Comparison of ENCODE assay signal across 8 mouse cellular contexts in the genomic region with DNA sequence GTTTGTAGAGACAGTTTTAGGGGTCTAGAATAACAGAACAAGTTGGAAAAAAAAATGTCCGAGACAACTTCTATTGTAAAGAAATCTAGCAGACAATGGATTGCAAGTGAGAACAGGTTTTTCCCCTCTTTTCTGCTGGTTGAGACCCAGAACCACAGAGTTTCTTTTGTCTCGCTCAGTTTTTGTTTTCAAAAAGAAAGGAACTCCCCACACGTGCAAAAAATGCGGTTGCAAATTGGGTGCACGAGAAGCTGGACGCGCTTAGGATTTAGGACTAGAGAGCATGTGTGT. TPM values are rescaled to one million over a fixed set of nuclear protein-coding genes. Genes with fewer than 3 reads are reported as not detected.
DNase-seq lines count a peak whose midpoint lies in the region; ATAC-seq and TF ChIP-seq lines count a peak whose summit lies in the region.

No protein-coding gene starts in this region.

- H3K27me3 ChIP-seq in heart, embryonic 14.5 days (ENCODE audit: control insufficient read depth, insufficient read depth, low read length): no peaks in the 10 kb centered on the region
- H3K27me3 ChIP-seq in forebrain, embryonic 15.5 days: no peaks in the 10 kb centered on the region
- no peaks in the 10 kb centered on the region for H3K27me3 ChIP-seq in liver, postnatal 0 days (ENCODE audit: insufficient read depth, low read length)

- no peak for TF ChIP-seq EP300 in liver, postnatal 0 days (IDR thresholded peaks at IDR 0.05; ENCODE audit: low read depth)

- H3K36me3 ChIP-seq in heart, embryonic 14.5 days (ENCODE audit: control insufficient read depth, insufficient read depth, low read length): peaks cover 34% of the 10 kb centered on the region
- H3K36me3 ChIP-seq in forebrain, embryonic 15.5 days: peaks cover 25% of the 10 kb centered on the region
- peaks cover 29% of the 10 kb centered on the region for H3K36me3 ChIP-seq in liver, postnatal 0 days (replicated peaks; ENCODE audit: insufficient read depth, low read length)

- WGBS in heart, embryonic 14.5 days: under 1% methylated on average over 7 of the region's 7 CpGs
- under 1% methylated on average over 7 of the region's 7 CpGs for WGBS in forebrain, embryonic 15.5 days
- WGBS in liver, postnatal 0 days (ENCODE audit: insufficient replicate concordance): 0% methylated on average over 7 of the region's 7 CpGs

- no peaks in the 10 kb centered on the region for H3K9me3 ChIP-seq in heart, embryonic 14.5 days (ENCODE audit: control insufficient read depth, low read length)
- H3K9me3 ChIP-seq in forebrain, embryonic 15.5 days: no peaks in the 10 kb centered on the region
- H3K9me3 ChIP-seq in liver, postnatal 0 days (ENCODE audit: low read length): no peaks in the 10 kb centered on the region

- DNase-seq in heart, postnatal 10 days: no peak
- peak; percentile 14 for DNase-seq in ES-CJ7 (ENCODE audit: low read depth, low spot score)
- no peak for DNase-seq in liver, postnatal 0 days
- no peak for DNase-seq in retina, postnatal 1 day
- DNase-seq in cerebellum, adult 9-11 months: no peak
- no peak for DNase-seq in gastrocnemius, adult 8-10 months (ENCODE audit: low spot score in 2 of 2)

- H3K4me1 ChIP-seq in heart, embryonic 14.5 days (ENCODE audit: control insufficient read depth in 2 of 2, insufficient read depth in 2 of 2, low read length in 2 of 2): peaks cover 2 to 4% of the 10 kb centered on the region in 2 experiments
- H3K4me1 ChIP-seq in forebrain, embryonic 15.5 days: peaks cover 18% of the 10 kb centered on the region
- peaks cover 4% of the 10 kb centered on the region; the same call in 1 of the 2 replicates for H3K4me1 ChIP-seq in liver, postnatal 0 days (ENCODE audit: insufficient read depth)

- intact Hi-C loops in heart, postnatal 10 days (cut with DNase I): loop anchor here (2.0 kb wide), 1 partner anchor 147 kb away; a partner anchor contains a TSS

- H3K4me3 ChIP-seq in heart, embryonic 14.5 days (ENCODE audit: control insufficient read depth in 1 of 2, insufficient read depth in 1 of 2, low read depth in 1 of 2, low read length in 2 of 2): peak overlapping the region; percentile 75 to 90
- H3K4me3 ChIP-seq in forebrain, embryonic 15.5 days: peak overlapping the region; percentile 69
- H3K4me3 ChIP-seq in liver, postnatal 0 days (ENCODE audit: low read depth, low read length): peak overlapping the region; percentile 80

- H3K27ac ChIP-seq in heart, embryonic 14.5 days (replicated peaks in 1 of 2; ENCODE audit: control insufficient read depth in 1 of 2, insufficient read depth in 1 of 2, low read depth in 2 of 2, low read length in 2 of 2): peak overlapping the region; percentile 92 to 98
- H3K27ac ChIP-seq in forebrain, embryonic 15.5 days (replicated peaks): peak overlapping the region; percentile 93
- H3K27ac ChIP-seq in liver, postnatal 0 days (ENCODE audit: low read depth): peak overlapping the region; percentile 96

- peak overlapping the region; percentile 96 for H3K9ac ChIP-seq in heart, embryonic 14.5 days (ENCODE audit: low read length)
- peak overlapping the region; percentile 82 for H3K9ac ChIP-seq in forebrain, embryonic 15.5 days (replicated peaks)
- H3K9ac ChIP-seq in liver, postnatal 0 days (replicated peaks): peak overlapping the region; percentile 88

- no peak for TF ChIP-seq CTCF in liver, postnatal 0 days (IDR thresholded peaks at IDR 0.05; ENCODE audit: low read depth)

- no peak for ATAC-seq in heart, embryonic 14.5 days (ENCODE audit: insufficient number of reproducible peaks, insufficient read depth, low FRiP score, low read depth)
- no peak; the same call in 1 of the 2 replicates for ATAC-seq in forebrain, embryonic 15.5 days (replicated peaks)
- no peak for ATAC-seq in liver, postnatal 0 days

- H3K4me2 ChIP-seq in heart, embryonic 14.5 days (ENCODE audit: low read length): peak overlapping the region; percentile 81
- peak overlapping the region; percentile 79 for H3K4me2 ChIP-seq in forebrain, embryonic 15.5 days (replicated peaks)
- H3K4me2 ChIP-seq in liver, postnatal 0 days (ENCODE audit: low read depth, low read length): peak overlapping the region; percentile 76

RNA-seq across cellular contexts. Expression of a gene that starts 0.5 kb away (rescaled TPM):
- polyA plus RNA-seq in heart, embryonic 14.5 days (2014; fragmentation: Nextera tagmentation; extraction: Ambion mirVana): 97.5 and 105 TPM in 2 replicates
- 10 to 100 TPM; 35.6 to 38.0 TPM for total RNA-seq in heart, postnatal 10 days (2021)
- polyA plus RNA-seq in forebrain, embryonic 15.5 days (2015; fragmentation: Nextera tagmentation; extraction: Ambion mirVana): 131 and 139 TPM in 2 replicates
- 62.5 and 65.1 TPM in 2 replicates for polyA plus RNA-seq in liver, postnatal 0 days (2015; fragmentation: Nextera tagmentation; extraction: Ambion mirVana)
- total RNA-seq in gastrocnemius, adult 8-10 months (2022): 10 to 100 TPM; 19.7 to 23.9 (median 21.7) TPM

RNA-seq across cellular contexts. Expression of a gene that starts 19.4 kb away (rescaled TPM):
- not detected in 2 replicates for polyA plus RNA-seq in heart, embryonic 14.5 days (2014; fragmentation: Nextera tagmentation; extraction: Ambion mirVana)
- not detected for total RNA-seq in heart, postnatal 10 days (2021)
- polyA plus RNA-seq in forebrain, embryonic 15.5 days (2015; fragmentation: Nextera tagmentation; extraction: Ambion mirVana): not detected in 2 replicates
- polyA plus RNA-seq in liver, postnatal 0 days (2015; fragmentation: Nextera tagmentation; extraction: Ambion mirVana): not detected in 2 replicates
- total RNA-seq in gastrocnemius, adult 8-10 months (2022): not detected

RNA-seq across cellular contexts. Expression of a gene that starts 21.7 kb away (rescaled TPM):
- not detected in 2 replicates for polyA plus RNA-seq in heart, embryonic 14.5 days (2014; fragmentation: Nextera tagmentation; extraction: Ambion mirVana)
- not detected for total RNA-seq in heart, postnatal 10 days (2021)
- not detected in 2 replicates for polyA plus RNA-seq in forebrain, embryonic 15.5 days (2015; fragmentation: Nextera tagmentation; extraction: Ambion mirVana)
- polyA plus RNA-seq in liver, postnatal 0 days (2015; fragmentation: Nextera tagmentation; extraction: Ambion mirVana): not detected in 2 replicates
- not detected for total RNA-seq in gastrocnemius, adult 8-10 months (2022)

RNA-seq across cellular contexts. Expression of a gene that starts 32.8 kb away (rescaled TPM):
- polyA plus RNA-seq in heart, embryonic 14.5 days (2014; fragmentation: Nextera tagmentation; extraction: Ambion mirVana): not detected in 2 replicates
- total RNA-seq in heart, postnatal 10 days (2021): not detected
- polyA plus RNA-seq in forebrain, embryonic 15.5 days (2015; fragmentation: Nextera tagmentation; extraction: Ambion mirVana): 0.09 and 0.17 TPM in 2 replicates
- polyA plus RNA-seq in liver, postnatal 0 days (2015; fragmentation: Nextera tagmentation; extraction: Ambion mirVana): not detected in 2 replicates
- total RNA-seq in gastrocnemius, adult 8-10 months (2022): not detected

RNA-seq across cellular contexts. Expression of a gene that starts 35.7 kb away (rescaled TPM):
- 3.5 and 3.6 TPM in 2 replicates for polyA plus RNA-seq in heart, embryonic 14.5 days (2014; fragmentation: Nextera tagmentation; extraction: Ambion mirVana)
- 1 to 10 TPM; 3.0 to 4.4 TPM for total RNA-seq in heart, postnatal 10 days (2021)
- 52.5 and 53.8 TPM in 2 replicates for polyA plus RNA-seq in forebrain, embryonic 15.5 days (2015; fragmentation: Nextera tagmentation; extraction: Ambion mirVana)
- polyA plus RNA-seq in liver, postnatal 0 days (2015; fragmentation: Nextera tagmentation; extraction: Ambion mirVana): 2.4 and 5.0 TPM in 2 replicates
- total RNA-seq in gastrocnemius, adult 8-10 months (2022): 1 to 10 TPM in 1 of 4 experiments, under 1 TPM in 3; 0.60 to 1.1 (median 0.86) TPM
